Mouse (Mus musculus) heart, adult 18-20 months (tissue): ENCODE measurements around the gene Gpr158. TPM values are rescaled to one million over a fixed set of nuclear protein-coding genes. Genes with fewer than 3 reads are reported as not detected.

Experiments
- DNase-seq, 2 experiments: peaks; one replicate each; pipeline ENCODE4 v3.0.0; 2021 to 2022; ENCODE audit warnings: mixed read lengths in 1 of 2
- total RNA-seq, 2 experiments: library from RNA; stranded (reverse); gene quantifications; 2 replicates each; pipeline ENCODE4 v1.2.3; 2021

Gene Gpr158
- total RNA-seq, 2 experiments from 2014 or later, result 0.10 to 0.15 TPM

- no peak for DNase-seq
These were observed 264.8 kb downstream of the Gpr158 start for GRCm38 (mm10) chr2:21632136-21632535.

- no peak for DNase-seq
These were observed 298.4 kb downstream of the Gpr158 start for GRCm38 (mm10) chr2:21665721-21666120.

GRCm38 (mm10) chr2:21676084-21676838 is 308.9 kb downstream of the Gpr158 start:
- DNase-seq, result no peak

GRCm38 (mm10) chr2:21676839-21677123 is 309.4 kb downstream of the Gpr158 start:
- DNase-seq, result no peak

- DNase-seq, result no peak
These were observed 313.5 kb downstream of the Gpr158 start for GRCm38 (mm10) chr2:21680735-21681270.

- no peak for DNase-seq
These were observed 317.4 kb downstream of the Gpr158 start for GRCm38 (mm10) chr2:21684736-21685135.

GRCm38 (mm10) chr2:21693128-21693527 is 325.8 kb downstream of the Gpr158 start:
- no peak for DNase-seq

- no peak for DNase-seq
These were observed 326.7 kb downstream of the Gpr158 start for GRCm38 (mm10) chr2:21693807-21694594.

- DNase-seq, result no peak
These were observed 360.7 kb downstream of the Gpr158 start for GRCm38 (mm10) chr2:21728075-21728474.

- no peak for DNase-seq
These were observed 416.4 kb downstream of the Gpr158 start for GRCm38 (mm10) chr2:21783721-21784120.

- DNase-seq, result no peak
These were observed 425.8 kb downstream of the Gpr158 start for GRCm38 (mm10) chr2:21793156-21793555.

GRCm38 (mm10) chr2:21799616-21800015 is 432.3 kb downstream of the Gpr158 start:
- no peak for DNase-seq

GRCm38 (mm10) chr2:21800045-21800444 is 432.7 kb downstream of the Gpr158 start:
- DNase-seq, result no peak

- DNase-seq, result no peak
These were observed 441.2 kb downstream of the Gpr158 start for GRCm38 (mm10) chr2:21808510-21808909.

- DNase-seq, result no peak
These were observed 443.1 kb downstream of the Gpr158 start for GRCm38 (mm10) chr2:21810431-21810830.

GRCm38 (mm10) chr2:21864061-21864460 is 496.7 kb downstream of the Gpr158 start:
- DNase-seq, result no peak

Other genes starting within 250 kb of the Gpr158 start
- under 1 TPM; 0.37 to 0.87 TPM for gene Enkur, start 162.2 kb upstream of the Gpr158 start, total RNA-seq
- 1 to 10 TPM; 7.5 to 8.8 TPM for gene Thnsl1, start 161.8 kb upstream of the Gpr158 start, total RNA-seq